Mouse (Mus musculus): ENCODE measurements at regions not wholly inside any gene's neighbourhood (a gene's known extent, or its start where the extent isn't known, plus 50 kb on each side); places are given as distances from the start of the nearest gene placed in this dataset.

GRCm38 (mm10) chr10:26611246-26611645, 142.0 kb upstream of the Arhgap18 start:
- intact Hi-C loops (cut with DNase I) = no loop called here
- no peak overlapping the region for H3K4me3 ChIP-seq

GRCm38 (mm10) chr10:26630196-26630760, 122.9 kb upstream of the Arhgap18 start:
- Histone ChIP-seq H3K27ac (no peak overlapping the region), H3K4me3 (no peak overlapping the region)
- intact Hi-C loops (cut with DNase I) = no loop called here
- no peak for DNase-seq (ENCODE audit: extremely low spot score in 1 of 2, low spot score in 2 of 2)
- TF ChIP-seq CTCF (IDR thresholded peaks at IDR 0.05) = no peak

More at GRCm38 (mm10) chr10:26611246-26611645, 142.0 kb upstream of the Arhgap18 start:
- no peak for TF ChIP-seq CTCF (IDR thresholded peaks at IDR 0.05)
- no peak overlapping the region for H3K27ac ChIP-seq
- DNase-seq (ENCODE audit: extremely low spot score in 1 of 2, low spot score in 2 of 2) = no peak

- intact Hi-C loops (cut with DNase I) = no loop called here
- no peak for TF ChIP-seq CTCF (IDR thresholded peaks at IDR 0.05)
- Histone ChIP-seq H3K4me3 (no peak overlapping the region), H3K27ac (no peak overlapping the region)
- DNase-seq (ENCODE audit: extremely low spot score in 1 of 2, low spot score in 2 of 2) = no peak
Measured at GRCm38 (mm10) chr10:26632266-26632665, 121.0 kb upstream of the Arhgap18 start.

- intact Hi-C loops (cut with DNase I) = no loop called here
- no peak for TF ChIP-seq CTCF (IDR thresholded peaks at IDR 0.05)
Measured at GRCm38 (mm10) chr10:26637459-26637858, 115.8 kb upstream of the Arhgap18 start.

GRCm38 (mm10) chr10:26638056-26638455, 115.2 kb upstream of the Arhgap18 start:
- DNase-seq (ENCODE audit: extremely low spot score in 1 of 2, low spot score in 2 of 2) = no peak
- no peak for TF ChIP-seq CTCF (IDR thresholded peaks at IDR 0.05)
- intact Hi-C loops (cut with DNase I) = no loop called here
- Histone ChIP-seq H3K4me3 (no peak overlapping the region), H3K27ac (no peak overlapping the region)

More at GRCm38 (mm10) chr10:26637459-26637858, 115.8 kb upstream of the Arhgap18 start:
- Histone ChIP-seq H3K27ac (no peak overlapping the region), H3K4me3 (no peak overlapping the region)
- DNase-seq (ENCODE audit: extremely low spot score in 1 of 2, low spot score in 2 of 2) = no peak

- DNase-seq (ENCODE audit: extremely low spot score in 1 of 2, low spot score in 2 of 2) = no peak
- intact Hi-C loops (cut with DNase I) = no loop called here
- Histone ChIP-seq H3K4me3 (no peak overlapping the region), H3K27ac (no peak overlapping the region)
- no peak for TF ChIP-seq CTCF (IDR thresholded peaks at IDR 0.05)
Measured at GRCm38 (mm10) chr10:26639118-26639517, 114.1 kb upstream of the Arhgap18 start.

GRCm38 (mm10) chr10:26653103-26653502, 100.1 kb upstream of the Arhgap18 start:
- no peak for TF ChIP-seq CTCF (IDR thresholded peaks at IDR 0.05)
- no peak for DNase-seq (ENCODE audit: extremely low spot score in 1 of 2, low spot score in 2 of 2)
- intact Hi-C loops (cut with DNase I) = no loop called here
- no peak overlapping the region for H3K27ac ChIP-seq
- no peak overlapping the region for H3K4me3 ChIP-seq

- Histone ChIP-seq H3K4me3 (no peak overlapping the region), H3K27ac (no peak overlapping the region)
- no peak for DNase-seq (ENCODE audit: extremely low spot score in 1 of 2, low spot score in 2 of 2)
- intact Hi-C loops (cut with DNase I) = no loop called here
- TF ChIP-seq CTCF (IDR thresholded peaks at IDR 0.05) = no peak
Measured at GRCm38 (mm10) chr10:26664270-26664669, 89.0 kb upstream of the Arhgap18 start.

- no peak overlapping the region for H3K27ac ChIP-seq
- H3K4me3 ChIP-seq = no peak overlapping the region
- intact Hi-C loops (cut with DNase I) = no loop called here
- TF ChIP-seq CTCF (IDR thresholded peaks at IDR 0.05) = no peak
- no peak for DNase-seq (ENCODE audit: extremely low spot score in 1 of 2, low spot score in 2 of 2)
Measured at GRCm38 (mm10) chr10:26679500-26680227, 73.6 kb upstream of the Arhgap18 start.

GRCm38 (mm10) chr10:26694761-26695160, 58.5 kb upstream of the Arhgap18 start:
- no peak for TF ChIP-seq CTCF (IDR thresholded peaks at IDR 0.05)
- peak overlapping the region; percentile 62 for H3K4me3 ChIP-seq
- H3K27ac ChIP-seq = peak overlapping the region; percentile 80
- intact Hi-C loops (cut with DNase I) = no loop called here
- DNase-seq (ENCODE audit: extremely low spot score in 1 of 2, low spot score in 2 of 2) = no peak

GRCm38 (mm10) chr10:26695212-26695933, 57.8 kb upstream of the Arhgap18 start:
- intact Hi-C loops (cut with DNase I) = no loop called here
- Histone ChIP-seq H3K27ac (peak overlapping the region; percentile 80), H3K4me3 (peak overlapping the region; percentile 62)
- DNase-seq (ENCODE audit: extremely low spot score in 1 of 2, low spot score in 2 of 2) = peak; percentile 61 to 70
- TF ChIP-seq CTCF (IDR thresholded peaks at IDR 0.05) = no peak

Data from left cerebral cortex, adult 2 months (tissue).